Mouse (Mus musculus): ENCODE results near the gene Akr1c19.

Akr1c19 gene

DNA sequence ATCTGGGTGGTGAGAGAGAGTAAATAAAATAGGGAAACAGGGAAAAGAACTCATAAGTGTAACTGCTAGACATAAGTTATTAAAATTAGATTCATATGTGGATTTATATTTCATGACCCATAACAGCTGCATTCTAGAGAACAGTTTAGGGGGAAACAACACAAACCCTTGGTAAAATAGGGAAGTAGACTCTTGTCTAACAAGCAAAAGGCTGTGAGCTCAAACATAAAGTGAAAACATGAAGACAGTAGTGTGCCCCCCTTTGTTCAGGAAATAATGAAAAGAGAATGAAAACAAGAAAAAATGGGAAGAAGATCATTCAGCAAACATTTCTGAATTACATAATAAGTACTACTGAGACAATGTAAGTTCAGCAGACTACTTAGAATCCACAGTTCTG is 42.4 kb downstream of the Akr1c19 start:
- DNase-seq (ENCODE audit: low spot score in 2 of 2), result no peak

DNA sequence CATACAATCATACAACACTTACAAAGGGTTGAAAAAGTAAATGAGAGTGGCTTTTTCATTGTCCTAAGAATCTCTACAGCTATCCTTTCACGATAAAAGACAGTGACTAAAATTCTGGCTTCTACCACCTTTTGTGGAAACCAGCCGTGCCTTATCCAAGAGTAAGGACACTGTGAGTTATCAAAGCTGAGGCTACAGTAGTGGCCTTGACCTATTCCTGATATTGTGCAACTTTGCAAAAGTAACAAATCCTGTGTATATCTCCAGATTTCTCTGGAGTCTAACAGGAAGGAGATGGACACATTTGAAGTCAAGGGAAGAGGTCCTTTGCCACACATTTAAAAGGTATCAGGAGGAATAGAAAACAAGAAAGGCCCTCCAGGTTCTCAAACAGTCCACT is 49.0 kb downstream of the Akr1c19 start:
- no peak for DNase-seq (ENCODE audit: low spot score in 2 of 2)

DNA sequence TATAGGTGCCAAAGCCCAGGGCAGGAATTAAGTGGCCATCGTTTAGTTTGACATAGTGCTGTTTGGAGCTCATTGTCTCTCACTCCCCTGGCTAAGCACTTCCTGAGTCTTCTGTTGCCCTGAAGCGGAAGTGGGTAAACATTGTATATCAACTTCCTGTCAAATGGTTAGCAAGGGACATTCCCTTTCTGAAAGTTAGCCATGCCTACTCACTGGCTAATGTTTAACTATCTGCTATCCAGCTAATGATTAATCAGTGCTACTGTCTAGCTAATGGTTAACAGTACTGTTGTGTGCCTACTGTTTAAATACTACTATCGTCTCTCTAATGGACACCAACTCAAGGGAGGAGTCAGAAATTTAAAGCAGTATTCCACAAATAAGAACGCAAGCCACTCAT is 50.8 kb downstream of the Akr1c19 start, which contains the start of gene Akr1c12:
TSS of gene Akr1c12 (minus strand) at position 150 of the 400 bp plus-strand sequence.
- DNase-seq (ENCODE audit: low spot score in 2 of 2), result no peak

DNA sequence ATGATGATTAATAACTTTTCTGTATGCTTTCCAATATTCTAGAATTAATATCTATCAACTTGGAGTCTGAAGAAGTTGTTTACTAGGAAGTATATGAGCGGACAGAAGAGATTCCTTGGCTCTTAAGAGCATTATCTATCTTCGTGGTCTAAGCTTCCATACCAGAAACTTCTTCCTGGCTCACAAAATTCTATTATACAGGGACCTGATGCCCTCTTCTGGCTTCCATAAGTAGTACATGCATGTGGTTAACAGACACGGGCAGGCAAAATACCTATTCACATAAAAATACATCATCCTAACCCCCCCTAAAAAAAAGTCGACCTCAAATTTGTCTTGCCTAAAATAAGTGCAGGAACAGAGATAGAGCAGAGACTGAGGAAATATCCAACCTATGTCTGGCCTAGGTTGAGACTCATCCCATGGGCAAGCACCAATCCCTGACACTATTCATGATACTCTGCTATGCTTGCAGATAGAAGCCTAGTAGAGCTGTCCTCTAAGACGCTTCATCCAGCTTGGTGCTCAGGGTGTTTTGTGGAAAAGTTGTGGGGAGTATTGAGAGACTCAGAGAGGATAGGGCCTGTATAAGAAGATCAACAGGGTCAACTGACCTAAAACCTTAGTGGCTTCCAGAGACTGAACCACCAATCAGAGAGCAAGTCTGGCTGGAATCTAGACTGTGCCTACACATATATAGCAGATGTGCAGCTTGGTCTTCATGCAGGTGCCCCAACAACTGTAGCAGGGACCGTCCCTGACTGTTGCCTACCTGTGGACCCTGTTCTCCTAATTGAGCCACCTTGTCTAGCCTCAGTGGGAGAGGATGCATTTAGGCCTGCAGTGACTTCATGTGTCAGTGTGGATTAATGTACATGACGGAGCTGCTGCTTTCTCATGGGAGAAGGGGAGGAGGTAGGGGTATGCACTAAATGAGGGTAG is 53.2 kb downstream of the Akr1c19 start:
- peak in 1 of 2 experiments; percentile 20 for DNase-seq (ENCODE audit: low spot score in 2 of 2)

DNA sequence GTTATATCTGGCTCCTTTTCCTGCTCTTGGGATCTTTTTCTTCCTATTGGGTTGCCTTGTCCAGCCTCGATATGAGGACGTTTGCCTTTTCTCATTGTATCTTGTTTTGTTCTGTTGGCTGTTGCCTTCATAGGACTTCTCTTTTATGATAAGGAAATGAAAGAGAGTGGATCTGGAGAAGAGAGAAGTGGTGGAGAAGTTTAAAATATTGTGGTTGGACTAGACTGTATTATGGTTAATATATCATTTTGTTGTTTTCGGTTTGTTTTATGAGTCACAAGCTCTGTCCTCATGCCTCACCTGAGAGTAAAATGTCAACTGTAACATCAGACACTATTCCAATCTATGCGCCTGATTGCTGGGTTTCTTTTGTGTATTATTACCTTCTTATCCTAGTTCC is 68.5 kb downstream of the Akr1c19 start:
- DNase-seq (ENCODE audit: low spot score in 2 of 2), result no peak
